Mouse (Mus musculus) heart, postnatal 0 days (tissue): ENCODE results near the gene Il1rap.

ENCODE experiments used
- CTCF ChIP-seq: IDR thresholded peaks from 2 replicates; pipeline ENCODE4 v1.5.1; 2016; ENCODE audit warnings: antibody characterized with exemption, control low read depth, low read depth
- EP300 ChIP-seq: IDR thresholded peaks from 2 replicates; pipeline ENCODE4 v1.6.1; 2016; ENCODE audit warnings: antibody characterized with exemption, low read depth

DNA sequence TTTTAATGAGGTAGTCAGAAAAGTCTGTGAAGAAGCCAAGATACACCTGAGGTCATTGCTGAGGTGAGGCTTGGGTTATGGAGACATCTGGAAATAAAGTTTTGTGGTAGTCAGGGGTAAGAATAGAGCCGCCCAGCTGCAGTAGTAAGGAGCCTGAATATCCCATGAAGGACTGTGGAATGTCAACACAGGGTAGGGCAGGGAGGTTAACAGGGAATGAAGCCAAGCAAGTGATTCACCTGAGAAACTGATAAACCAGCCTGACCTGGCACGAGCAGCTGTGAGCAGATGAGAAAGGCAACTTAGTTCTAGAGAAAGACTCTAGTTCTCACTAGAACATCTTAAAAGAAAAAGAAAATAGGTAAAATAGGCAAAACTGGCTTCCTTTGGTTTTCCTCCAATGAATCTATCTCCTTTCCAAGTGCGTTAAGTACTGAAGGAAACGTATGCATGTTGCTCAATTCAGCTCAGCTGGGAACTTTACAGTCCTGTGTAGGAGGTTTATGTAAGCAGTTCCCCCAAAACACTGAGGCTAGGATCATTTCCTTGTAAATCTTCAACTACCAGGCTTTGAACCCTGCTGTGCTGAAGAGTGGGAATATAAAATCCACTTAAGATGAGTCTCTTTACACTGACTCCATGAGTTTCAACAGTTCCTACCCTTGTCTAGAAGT, 9.5 kb downstream of the Il1rap start:
- no peak for TF ChIP-seq EP300
- no peak for TF ChIP-seq CTCF
